Mouse (Mus musculus) forelimb bud, embryonic 11.5 days (tissue): ENCODE results near the gene Spint4.
"Not testable (repeated sequence)": the region's sequence is repeated elsewhere in the genome, so short reads cannot be mapped to it uniquely, and the experiment has no call there.

Experiments used
- DNase-seq: peaks from one replicate; pipeline ENCODE4 v3.0.0-alpha.2; 2012; ENCODE audit warnings: low read depth, low spot score

The Spint4 gene

DNA sequence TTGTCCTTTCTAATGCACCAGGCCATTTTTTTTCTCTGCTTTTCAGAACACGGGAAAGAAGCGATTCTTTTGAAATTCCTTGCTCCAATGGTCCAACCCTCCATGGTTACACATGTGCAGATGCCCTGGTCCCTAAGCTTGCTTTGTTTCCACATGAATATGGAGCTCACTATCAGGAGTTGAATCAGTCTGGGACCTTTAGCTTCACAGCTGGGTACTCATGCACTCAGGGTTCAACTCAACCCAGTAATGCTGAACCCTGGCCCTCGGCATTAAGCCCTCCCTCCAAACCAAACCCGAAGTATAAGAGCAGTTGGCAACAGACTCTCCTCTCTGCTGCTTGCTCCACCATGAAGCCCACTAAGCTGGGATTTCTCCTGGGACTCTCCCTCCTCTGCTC is at the start of gene Spint4:
Gene Spint4, plus strand, starts transcription at position 301 of the 400 bp plus-strand sequence.
- DNase-seq, result no peak

DNA sequence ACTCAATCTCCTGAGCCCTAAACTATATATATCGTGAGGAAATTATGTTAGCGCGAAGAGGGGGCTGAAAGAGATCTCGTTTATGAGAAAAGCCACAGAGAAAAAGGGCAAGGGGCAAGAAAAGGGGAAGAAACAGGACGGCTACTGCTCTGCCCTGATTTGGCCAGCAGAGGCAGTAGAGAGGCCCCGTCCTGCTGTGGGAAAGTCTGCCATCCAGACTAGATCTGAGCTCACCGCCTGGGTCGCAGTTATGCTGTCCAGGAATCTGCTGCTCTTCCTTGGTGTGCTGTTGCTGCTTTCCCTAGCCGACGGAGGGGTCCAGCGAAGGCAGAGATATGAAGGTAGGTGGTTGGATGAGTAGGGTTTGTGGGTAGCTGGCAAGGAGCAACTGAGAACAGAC is 42.4 kb upstream of the Spint4 start, which contains the start of gene Wfdc10:
Gene Wfdc10, plus strand, starts transcription at position 189 of the 400 bp plus-strand sequence.
- DNase-seq, result peak; percentile 44

DNA sequence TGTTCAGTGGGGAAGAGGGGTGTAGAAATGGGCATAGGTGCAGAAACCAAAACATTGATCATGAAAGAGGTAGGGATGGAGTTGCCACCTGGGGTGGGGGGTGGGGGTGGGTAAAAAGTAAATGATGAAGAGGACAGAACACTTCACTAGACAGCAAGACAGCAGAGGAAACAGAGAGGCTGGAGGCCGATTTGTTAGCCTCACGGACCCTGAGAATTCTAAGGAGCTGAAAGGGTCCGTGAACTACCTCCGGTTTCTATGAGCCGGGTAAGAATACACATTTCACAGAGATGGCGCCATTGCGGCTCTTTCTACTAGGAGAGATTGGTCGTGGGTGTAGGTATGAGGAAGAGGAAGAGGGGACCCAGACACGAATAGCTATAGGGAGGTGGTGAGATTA is 41.8 kb upstream of the Spint4 start, which contains the start of gene Wfdc9:
Gene Wfdc9, minus strand, starts transcription at position 101 of the 400 bp plus-strand sequence.
- no peak for DNase-seq

DNA sequence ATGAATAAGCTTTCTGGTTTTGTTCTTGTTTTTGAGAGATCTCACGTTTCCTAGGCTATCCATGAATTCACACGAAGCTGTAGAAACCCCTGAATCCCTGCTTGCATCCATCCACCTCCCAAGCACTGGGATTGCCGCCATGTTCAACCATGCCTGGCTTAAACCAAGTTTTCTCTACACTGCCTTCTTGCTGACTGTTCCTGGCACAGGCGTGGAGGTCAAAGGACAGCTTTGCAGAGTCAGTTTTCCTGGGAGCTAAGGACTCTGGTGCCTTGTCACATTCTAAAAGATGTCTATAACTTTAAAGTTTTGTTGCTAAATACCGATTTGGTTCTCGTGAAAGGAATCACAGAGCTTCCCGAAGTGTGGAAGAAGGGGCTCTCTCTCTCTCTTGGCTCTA is 33.5 kb upstream of the Spint4 start:
- no peak for DNase-seq

DNA sequence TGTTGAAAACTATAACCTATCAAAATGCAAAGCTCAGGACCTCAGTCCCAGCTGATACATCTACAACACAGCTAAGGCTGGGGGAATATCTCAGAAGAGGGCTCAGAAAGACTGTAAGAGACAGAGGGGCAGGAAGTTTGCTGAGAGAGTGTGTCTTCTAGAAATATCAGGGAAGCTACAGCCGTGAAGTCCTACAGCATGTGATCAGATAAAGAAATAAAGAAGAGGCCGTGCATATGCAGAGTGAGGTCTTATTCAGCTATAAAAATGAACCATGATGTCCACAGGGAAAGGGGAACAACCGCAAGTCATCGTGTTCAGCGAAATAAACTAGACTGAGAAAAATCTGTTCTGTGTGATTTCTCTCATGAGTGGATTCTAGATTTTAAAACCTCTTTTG is 28.0 kb upstream of the Spint4 start:
- DNase-seq, result no peak

DNA sequence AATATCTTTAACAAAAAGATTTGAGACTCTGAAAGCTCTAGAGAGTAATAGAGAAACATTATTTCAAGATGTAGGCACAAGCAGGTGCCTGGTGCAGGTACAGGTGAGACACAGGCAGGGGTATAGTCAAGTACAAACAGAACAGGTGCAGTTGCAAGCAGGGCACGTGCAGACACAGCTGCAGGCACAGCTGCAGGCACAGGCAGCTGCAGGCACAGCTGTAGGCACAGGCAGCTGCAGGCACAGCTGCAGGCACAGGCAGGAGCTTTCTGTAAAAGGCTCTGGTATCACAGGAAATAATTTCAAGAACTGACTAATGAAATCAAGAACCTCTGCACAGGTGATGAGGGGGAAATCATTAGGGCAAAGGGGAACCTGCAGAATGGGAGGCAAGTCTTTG is 27.4 kb upstream of the Spint4 start:
- no peak for DNase-seq

DNA sequence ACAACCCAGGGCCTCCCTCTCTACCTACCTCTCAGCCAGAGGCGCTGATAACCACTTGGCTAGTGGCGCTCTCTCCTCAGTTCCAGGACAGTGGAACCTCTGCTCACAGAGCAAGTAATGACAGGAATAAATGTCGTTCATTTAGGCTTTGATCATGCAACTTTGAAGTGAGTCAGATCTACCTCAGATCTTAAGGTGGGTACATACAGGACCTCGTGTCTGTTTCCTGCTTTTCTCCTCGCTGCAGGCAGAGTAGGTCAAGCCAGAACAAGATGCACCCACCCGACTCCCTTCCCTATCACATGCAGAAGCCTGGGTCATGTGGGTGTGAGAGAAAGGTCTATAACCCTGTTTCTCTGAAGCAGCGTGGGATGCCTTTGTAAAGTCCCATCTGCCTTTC is 24.3 kb upstream of the Spint4 start, which contains the start of gene Wfdc11:
Gene Wfdc11, minus strand, starts transcription at position 101 of the 400 bp plus-strand sequence.
- DNase-seq, result no peak

DNA sequence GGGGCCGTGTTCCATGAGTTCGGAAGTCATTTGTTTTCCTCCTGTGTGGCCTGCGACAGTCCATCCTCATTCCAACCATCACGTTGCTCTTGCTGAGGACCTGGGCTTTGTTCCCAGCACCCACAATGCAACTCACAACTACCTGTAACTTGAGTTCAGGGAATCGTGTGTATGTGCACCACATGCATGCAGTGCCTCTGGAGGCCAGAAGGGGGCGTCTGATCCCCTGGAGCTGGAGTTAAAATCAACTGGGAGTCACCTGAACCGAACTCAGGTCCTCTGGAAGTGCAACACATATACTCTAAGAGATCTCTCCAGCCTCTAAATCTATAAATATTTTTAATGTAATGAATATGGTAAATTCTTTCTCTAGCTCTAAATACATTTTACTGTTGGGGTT is 22.2 kb upstream of the Spint4 start:
- DNase-seq, result no peak

DNA sequence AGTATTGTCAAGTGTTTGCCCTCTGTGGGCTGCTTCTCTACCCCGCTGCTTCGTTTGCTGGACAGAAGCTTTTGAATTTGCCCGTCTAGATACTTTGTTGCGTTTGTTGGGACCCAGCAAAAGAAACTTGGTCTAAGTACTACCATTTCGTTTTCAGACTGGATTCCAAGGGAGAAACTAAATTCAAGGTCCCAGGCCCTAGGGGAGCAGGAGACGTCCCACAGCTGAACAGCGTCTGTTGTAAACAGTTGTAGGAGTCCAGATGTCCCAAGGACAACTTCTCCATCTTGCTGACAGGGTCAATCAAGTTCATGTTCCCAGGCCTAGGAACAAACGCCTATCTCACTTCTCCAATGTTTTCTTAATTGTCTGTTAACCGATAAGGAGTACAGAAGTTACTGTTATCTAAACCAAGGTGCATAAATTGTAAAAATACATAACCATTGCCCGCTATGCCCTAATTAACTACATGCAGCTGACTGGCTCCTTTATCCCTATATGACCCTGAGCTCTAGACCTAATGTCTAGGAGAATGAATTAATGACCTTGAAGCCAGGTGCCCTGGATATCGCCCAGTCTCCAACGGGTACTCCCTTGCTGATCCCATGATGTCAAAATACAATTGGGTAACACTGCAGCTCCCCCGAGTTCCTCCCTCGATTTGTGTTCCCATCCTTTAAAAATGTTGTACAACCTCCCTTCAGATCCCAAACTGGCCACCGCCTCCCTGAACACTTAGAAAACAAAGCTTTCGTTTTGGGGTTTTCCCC is 21.2 kb upstream of the Spint4 start:
- DNase-seq, result no peak

DNA sequence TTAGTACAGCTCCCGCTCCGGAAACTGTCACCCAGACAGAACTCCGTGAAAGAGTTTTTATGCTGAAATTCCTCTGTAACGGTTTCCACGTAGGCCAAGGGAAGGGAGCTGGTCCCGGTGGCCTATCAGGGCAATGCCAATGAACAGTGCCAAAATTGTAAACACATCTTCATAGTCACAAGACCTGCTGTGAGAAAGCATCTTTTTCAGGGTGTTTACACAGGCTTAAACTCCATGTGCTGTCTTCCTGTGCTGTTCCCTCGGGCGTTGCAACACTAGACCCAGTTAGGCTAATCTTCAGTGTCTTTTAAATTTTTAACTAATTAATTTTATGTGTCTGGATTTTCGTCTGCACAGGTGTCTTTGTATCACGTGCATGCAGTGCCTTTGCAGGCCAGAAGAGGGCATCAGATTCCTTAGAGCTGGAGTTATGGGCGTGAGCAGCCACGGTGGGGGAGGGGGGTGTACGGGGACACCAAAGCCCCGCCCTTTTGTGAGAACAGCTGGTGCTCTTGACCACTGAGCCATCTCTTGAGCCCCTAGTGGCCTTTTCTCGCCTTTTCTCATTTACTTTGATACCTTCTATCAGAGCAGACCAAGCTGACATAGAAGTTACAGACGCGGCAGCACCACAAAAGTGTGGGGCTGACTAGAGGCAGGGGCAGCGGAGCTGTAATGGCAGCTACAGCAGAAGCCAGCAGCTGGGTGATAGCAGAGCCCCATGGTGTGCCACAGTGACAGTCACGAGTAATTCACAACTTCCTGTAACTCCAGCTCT is 19.3 kb upstream of the Spint4 start:
- DNase-seq, result peak; percentile 78

DNA sequence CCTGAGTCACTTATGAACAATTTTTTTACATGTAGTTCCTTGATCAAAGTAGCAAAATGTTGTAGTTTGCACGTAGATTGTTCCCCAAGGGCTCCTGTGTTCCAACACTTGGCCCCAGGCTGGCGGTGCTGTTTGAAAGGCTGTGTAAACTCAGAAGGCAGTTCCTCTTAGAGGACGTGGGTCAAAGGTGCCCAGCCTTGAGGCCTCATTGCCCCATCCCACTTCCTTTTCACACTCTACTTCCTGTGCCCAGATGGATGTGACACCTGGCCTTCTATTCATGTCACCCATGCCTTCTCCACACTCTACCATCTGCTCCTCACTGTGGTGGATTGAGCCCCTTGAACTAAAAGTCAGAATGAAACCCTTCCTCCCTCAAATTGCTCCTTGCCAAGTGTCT is 18.4 kb upstream of the Spint4 start:
- no peak for DNase-seq

DNA sequence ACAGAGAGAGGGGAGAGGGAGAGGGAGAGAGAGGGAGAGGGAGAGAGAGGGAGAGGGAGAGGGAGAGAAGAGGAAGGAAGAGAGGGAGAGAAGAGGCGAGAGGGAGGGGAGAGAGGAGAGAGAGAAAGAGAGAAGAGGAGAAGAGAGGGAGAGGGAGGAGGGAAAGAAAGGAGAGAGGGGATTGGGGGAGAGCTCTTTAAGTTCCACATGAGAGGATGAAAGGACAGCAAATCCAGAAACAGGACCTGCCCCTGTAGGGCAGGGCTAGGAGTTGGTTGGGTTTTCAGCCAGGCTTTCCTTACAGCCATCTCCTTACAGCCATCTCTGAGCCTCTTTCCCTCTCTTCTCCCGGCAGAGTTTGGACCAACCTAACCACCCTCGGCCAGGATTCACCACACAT is 13.5 kb upstream of the Spint4 start, which contains the start of gene Wfdc13:
Gene Wfdc13, plus strand, starts transcription at position 301 of the 400 bp plus-strand sequence.
- no peak for DNase-seq

DNA sequence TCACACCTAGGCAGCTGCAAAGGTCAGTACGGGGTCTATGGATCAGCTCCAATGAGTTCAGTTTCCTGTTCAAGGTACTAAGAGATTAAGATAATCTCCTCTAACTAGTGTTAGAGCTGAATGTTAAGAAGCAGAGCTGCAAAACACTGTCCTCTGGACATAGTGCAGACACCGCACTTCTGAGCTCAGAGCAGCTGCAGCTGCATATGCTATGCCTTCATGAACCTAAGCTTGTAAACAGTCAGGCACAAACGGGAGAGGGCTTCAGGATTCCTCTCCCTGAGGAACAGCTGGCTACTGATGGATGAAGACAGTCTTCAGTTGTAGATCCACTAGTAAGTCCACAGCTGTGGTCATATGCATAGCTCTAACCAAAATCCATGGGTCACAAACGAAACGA is 2.7 kb downstream of the Spint4 start:
- DNase-seq, result no peak

DNA sequence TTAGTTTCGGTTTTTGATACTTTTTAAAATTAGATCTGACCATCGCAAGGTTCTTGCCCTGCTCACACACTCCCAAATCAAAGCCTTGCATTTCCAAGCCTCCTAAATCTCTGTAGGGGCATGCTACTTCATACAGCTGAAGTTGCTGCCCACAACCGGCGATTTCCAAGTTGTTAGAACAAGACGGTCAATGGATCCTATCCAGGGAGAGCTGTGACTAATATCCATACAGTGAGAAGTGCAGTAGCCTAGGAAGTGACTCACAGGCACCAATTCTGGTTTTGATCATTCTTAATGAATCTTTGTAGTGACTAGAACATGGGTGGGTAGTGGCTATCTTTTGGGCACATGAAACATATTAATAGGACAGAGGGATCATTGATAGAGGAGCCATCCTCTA is 3.5 kb downstream of the Spint4 start:
- DNase-seq, result no peak

DNA sequence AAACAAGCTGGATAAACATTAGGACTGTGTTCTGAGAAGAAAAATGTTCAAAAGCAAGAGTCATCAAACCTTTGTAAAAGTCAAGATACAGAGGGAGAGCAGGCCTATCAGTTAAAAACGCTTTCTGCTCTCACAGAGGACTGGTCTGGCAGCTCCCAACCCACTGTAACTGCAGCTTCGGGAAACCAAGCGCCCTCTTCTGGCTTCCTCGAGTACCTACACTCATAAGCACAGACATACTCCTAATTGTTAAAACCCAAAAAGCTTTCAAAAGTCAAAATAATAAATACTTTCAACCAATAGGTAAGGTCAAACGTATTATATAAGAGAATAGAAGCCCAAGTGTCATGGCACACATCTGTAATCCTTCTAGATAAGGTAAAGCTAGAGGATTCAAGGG is 5.9 kb downstream of the Spint4 start:
- DNase-seq, result no peak

DNA sequence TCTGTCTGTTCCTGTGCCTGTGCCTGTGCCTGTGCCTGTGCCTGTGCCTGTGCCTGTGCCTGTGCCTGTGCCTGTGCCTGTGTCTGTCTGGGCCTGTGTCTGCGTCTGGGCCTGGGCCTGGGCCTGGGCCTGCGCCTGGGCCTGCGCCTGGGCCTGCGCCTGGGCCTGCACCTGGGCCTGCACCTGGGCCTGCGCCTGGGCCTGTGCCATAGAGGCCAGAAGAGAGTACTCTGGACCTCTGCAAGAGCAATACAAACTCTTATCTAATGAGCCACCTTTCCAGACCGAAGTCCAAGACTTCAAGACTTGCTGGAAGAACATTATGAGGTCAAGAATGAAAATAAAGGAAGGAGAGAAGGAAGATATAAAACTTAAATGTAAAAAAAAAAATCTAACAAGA is 7.0 kb downstream of the Spint4 start:
- no peak for DNase-seq

DNA sequence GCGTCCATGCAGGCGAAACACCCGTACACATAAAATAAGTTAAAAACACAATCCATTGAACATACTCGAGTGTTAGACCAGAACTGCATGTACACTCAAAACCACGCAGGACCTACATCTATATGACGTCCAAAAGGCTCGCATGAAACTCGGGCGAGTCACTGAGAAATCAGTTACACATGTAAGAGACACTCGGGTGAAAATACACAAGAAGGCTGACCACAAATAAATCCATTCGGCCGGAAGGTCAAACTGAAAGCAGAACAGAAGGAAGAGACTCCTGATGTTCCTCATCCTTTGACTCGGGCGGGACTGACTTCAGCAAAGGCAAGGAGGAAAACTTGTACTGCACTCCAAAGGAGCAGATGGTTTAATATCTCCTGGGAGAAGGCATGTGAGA is 7.7 kb downstream of the Spint4 start:
- DNase-seq, result no peak

DNA sequence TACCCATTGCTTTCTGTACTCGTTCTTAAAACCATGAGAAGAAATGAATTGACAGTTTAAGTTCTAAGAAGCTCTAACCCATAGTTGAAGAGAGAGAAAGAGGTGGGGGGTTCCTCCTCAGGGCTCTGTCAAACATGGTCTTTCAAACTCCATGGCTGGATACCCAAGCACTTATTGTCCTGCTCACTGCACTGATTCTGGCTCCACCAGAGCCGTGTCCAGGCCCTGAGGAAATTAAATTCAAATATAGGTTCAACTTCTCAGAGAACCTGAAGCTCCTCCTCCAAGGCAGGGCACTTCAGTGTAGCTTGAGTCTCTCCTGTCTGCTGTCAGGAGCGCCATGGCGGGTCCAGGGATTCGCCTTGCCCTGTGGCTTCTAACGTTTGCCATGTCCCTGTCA is 16.7 kb downstream of the Spint4 start, which contains the start of gene Spint5:
Gene Spint5, plus strand, starts transcription at position 301 of the 400 bp plus-strand sequence.
- DNase-seq, result no peak

DNA sequence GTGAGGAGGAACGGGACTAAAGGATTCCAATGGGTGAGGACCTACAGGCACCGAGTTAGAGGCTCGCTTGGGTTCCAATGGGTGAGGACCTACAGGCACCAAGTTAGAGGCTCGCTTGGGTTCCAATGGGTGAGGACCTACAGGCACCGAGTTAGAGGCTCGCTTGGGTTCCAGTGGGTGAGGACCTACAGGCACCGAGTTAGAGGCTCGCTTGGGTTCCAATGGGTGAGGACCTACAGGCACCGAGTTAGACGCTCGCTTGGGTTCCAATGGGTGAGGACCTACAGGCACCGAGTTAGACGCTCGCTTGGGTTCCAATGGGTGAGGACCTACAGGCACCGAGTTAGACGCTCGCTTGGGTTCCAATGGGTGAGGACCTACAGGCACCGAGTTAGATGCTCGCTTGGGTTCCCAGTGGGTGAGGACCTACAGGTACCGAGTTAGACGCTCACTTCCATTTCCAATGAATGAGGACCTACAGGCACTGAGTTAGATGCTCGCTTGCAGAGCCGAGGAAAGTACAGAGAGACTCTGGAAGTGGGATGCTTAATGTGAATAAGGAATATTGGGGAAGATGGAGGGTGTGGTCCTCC is 18.0 kb downstream of the Spint4 start:
- DNase-seq, result not testable (repeated sequence)

DNA sequence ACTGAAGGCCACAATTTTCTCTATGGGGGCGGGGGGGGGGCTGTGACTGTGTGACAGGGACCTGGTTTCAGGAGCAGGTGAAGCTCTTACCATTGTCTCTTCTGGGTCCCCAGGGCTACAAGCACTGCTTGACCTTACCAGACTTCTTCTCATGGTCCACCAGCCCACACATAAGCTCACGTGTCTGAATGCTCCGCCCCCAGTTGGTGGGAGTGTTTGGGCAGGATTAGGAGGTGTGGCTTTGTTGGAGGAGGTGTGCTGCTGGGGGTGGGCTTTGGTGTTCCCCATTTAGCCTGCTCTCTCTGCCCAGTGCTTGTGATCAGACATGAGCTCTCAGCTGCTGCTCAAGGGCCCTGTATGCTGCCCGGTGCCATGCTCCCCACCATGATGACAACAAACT is 25.0 kb downstream of the Spint4 start:
- DNase-seq, result no peak

DNA sequence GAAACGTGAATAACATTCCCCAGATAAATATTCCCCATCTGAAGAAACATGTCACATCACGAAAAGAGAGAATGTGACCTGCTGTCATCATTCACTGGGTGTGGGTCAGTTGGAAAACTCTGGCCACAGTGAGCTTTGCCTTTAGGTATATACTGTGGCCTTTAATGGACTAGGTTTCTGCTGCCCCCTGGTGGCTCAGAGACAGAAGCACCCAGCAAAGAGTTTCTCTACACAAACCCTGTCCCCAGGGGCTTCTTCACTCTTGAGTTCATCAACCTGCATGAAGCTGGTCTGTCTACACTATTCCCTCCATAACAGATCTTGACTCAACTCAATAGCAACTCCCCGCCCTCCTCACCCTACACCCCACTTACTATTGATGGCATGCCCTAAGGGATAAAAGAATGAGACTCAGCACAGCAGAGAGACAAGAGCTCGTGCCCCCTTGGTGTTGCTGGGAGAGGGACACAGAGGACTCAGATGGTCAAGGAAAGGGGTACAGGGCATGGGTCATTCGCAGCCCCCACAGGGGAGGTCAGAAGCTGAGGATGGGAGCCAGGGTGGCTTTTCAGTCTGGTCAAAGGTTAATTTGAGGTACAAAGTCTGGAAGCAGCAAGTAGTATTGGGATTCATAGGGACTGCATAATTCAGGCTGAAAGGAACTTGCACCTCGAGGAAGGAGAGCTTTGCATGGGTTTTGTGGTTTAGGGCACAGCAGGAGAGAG is 27.8 kb downstream of the Spint4 start:
- DNase-seq, result peak; percentile 62

DNA sequence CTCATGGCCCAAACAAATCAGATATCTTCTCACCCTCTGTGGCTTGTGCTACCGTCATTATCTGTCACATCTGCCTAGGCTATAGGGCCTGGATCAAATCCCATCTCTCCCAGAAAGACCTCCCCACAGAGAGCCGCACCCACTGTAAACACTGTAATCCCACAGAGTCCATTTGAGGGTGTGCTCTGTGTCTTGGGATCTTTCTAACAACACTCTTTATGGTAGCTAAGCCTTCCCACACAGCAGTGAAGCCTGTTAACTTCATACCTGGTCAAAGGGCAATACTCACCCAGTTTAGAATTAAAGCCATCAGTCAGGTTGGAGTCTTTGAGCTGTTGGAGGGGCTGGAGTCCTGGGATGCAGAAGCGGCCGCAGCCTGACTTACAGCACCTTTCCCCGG is 33.4 kb downstream of the Spint4 start:
- no peak for DNase-seq
